Mouse (Mus musculus): ENCODE results near the gene Eps8. TPM values are rescaled to one million over a fixed set of nuclear protein-coding genes. Genes with fewer than 3 reads are reported as not detected.

Eps8 gene
- polyA plus RNA-seq, 1 experiment from 2014 or later: 10.0 TPM

- no peaks in the 10 kb centered on the region for H3K4me1 ChIP-seq (ENCODE audit: control insufficient read depth, insufficient read depth, low read length)
- WGBS: 85% methylated on average over 4 of the region's 4 CpGs
- no peaks in the 10 kb centered on the region for H3K27me3 ChIP-seq (ENCODE audit: control insufficient read depth, insufficient read depth, low read length)
- no peak overlapping the region for H3K27ac ChIP-seq (replicated peaks; ENCODE audit: low read depth, low read length)
- ATAC-seq (replicated peaks; ENCODE audit: insufficient number of reproducible peaks, low FRiP score, low TSS enrichment, low read depth): no peak
- DNase-seq (ENCODE audit: low spot score): no peak
- no peaks in the 10 kb centered on the region for H3K9me3 ChIP-seq (replicated peaks; ENCODE audit: control insufficient read depth, low read length)
- H3K36me3 ChIP-seq (replicated peaks; ENCODE audit: control insufficient read depth, insufficient read depth, low read depth, low read length): no peaks in the 10 kb centered on the region
- no peak overlapping the region for H3K9ac ChIP-seq (replicated peaks; ENCODE audit: low read length)
- H3K4me3 ChIP-seq (ENCODE audit: low read depth, low read length): no peak overlapping the region
- H3K4me2 ChIP-seq (ENCODE audit: low read depth, low read length): no peak overlapping the region
These were observed 139.8 kb downstream of the Eps8 start for GRCm38 (mm10) chr6:137514872-137515271.

- Histone ChIP-seq H3K27me3 (ENCODE audit: control insufficient read depth, insufficient read depth, low read length) (no peaks in the 10 kb centered on the region), H3K4me2 (ENCODE audit: low read depth, low read length) (no peak overlapping the region), H3K36me3 (replicated peaks; ENCODE audit: control insufficient read depth, insufficient read depth, low read depth, low read length) (no peaks in the 10 kb centered on the region), H3K4me3 (ENCODE audit: low read depth, low read length) (no peak overlapping the region), H3K27ac (replicated peaks; ENCODE audit: low read depth, low read length) (no peak overlapping the region), H3K9me3 (replicated peaks; ENCODE audit: control insufficient read depth, low read length) (no peaks in the 10 kb centered on the region), H3K9ac (replicated peaks; ENCODE audit: low read length) (no peak overlapping the region), H3K4me1 (ENCODE audit: control insufficient read depth, insufficient read depth, low read length) (no peaks in the 10 kb centered on the region)
- ATAC-seq (replicated peaks; ENCODE audit: insufficient number of reproducible peaks, low FRiP score, low TSS enrichment, low read depth) (no peak), DNase-seq (ENCODE audit: low spot score) (no peak)
- 76% methylated on average over 5 of the region's 5 CpGs for WGBS
These were observed 141.9 kb downstream of the Eps8 start for GRCm38 (mm10) chr6:137512753-137513152.

GRCm38 (mm10) chr6:137509341-137510045, 145.2 kb downstream of the Eps8 start:
- Histone ChIP-seq H3K4me1 (ENCODE audit: control insufficient read depth, insufficient read depth, low read length) (no peaks in the 10 kb centered on the region), H3K27ac (replicated peaks; ENCODE audit: low read depth, low read length) (no peak overlapping the region)
- DNase-seq (ENCODE audit: low spot score): no peak

GRCm38 (mm10) chr6:137508936-137509335, 145.7 kb downstream of the Eps8 start:
- H3K9ac ChIP-seq (replicated peaks; ENCODE audit: low read length): no peak overlapping the region
- H3K4me2 ChIP-seq (ENCODE audit: low read depth, low read length): no peak overlapping the region
- H3K36me3 ChIP-seq (replicated peaks; ENCODE audit: control insufficient read depth, insufficient read depth, low read depth, low read length): no peaks in the 10 kb centered on the region
- DNase-seq (ENCODE audit: low spot score) (no peak), ATAC-seq (replicated peaks; ENCODE audit: insufficient number of reproducible peaks, low FRiP score, low TSS enrichment, low read depth) (no peak)
- no peaks in the 10 kb centered on the region for H3K4me1 ChIP-seq (ENCODE audit: control insufficient read depth, insufficient read depth, low read length)
- no peak overlapping the region for H3K4me3 ChIP-seq (ENCODE audit: low read depth, low read length)
- no peak overlapping the region for H3K27ac ChIP-seq (replicated peaks; ENCODE audit: low read depth, low read length)
- 93% methylated on average over 19 of the region's 19 CpGs for WGBS
- no peaks in the 10 kb centered on the region for H3K9me3 ChIP-seq (replicated peaks; ENCODE audit: control insufficient read depth, low read length)
- no peaks in the 10 kb centered on the region for H3K27me3 ChIP-seq (ENCODE audit: control insufficient read depth, insufficient read depth, low read length)

More at GRCm38 (mm10) chr6:137509341-137510045, 145.2 kb downstream of the Eps8 start:
- Histone ChIP-seq H3K9ac (replicated peaks; ENCODE audit: low read length) (no peak overlapping the region), H3K4me3 (ENCODE audit: low read depth, low read length) (no peak overlapping the region), H3K4me2 (ENCODE audit: low read depth, low read length) (no peak overlapping the region), H3K36me3 (replicated peaks; ENCODE audit: control insufficient read depth, insufficient read depth, low read depth, low read length) (no peaks in the 10 kb centered on the region), H3K9me3 (replicated peaks; ENCODE audit: control insufficient read depth, low read length) (no peaks in the 10 kb centered on the region), H3K27me3 (ENCODE audit: control insufficient read depth, insufficient read depth, low read length) (no peaks in the 10 kb centered on the region)
- no peak for ATAC-seq (replicated peaks; ENCODE audit: insufficient number of reproducible peaks, low FRiP score, low TSS enrichment, low read depth)
- WGBS: 81% methylated on average over 14 of the region's 14 CpGs

GRCm38 (mm10) chr6:137506563-137506962, 148.1 kb downstream of the Eps8 start:
- no peak for DNase-seq (ENCODE audit: low spot score)
- Histone ChIP-seq H3K4me1 (ENCODE audit: control insufficient read depth, insufficient read depth, low read length) (no peaks in the 10 kb centered on the region), H3K9me3 (replicated peaks; ENCODE audit: control insufficient read depth, low read length) (no peaks in the 10 kb centered on the region), H3K9ac (replicated peaks; ENCODE audit: low read length) (no peak overlapping the region), H3K27me3 (ENCODE audit: control insufficient read depth, insufficient read depth, low read length) (no peaks in the 10 kb centered on the region), H3K36me3 (replicated peaks; ENCODE audit: control insufficient read depth, insufficient read depth, low read depth, low read length) (no peaks in the 10 kb centered on the region), H3K4me2 (ENCODE audit: low read depth, low read length) (no peak overlapping the region), H3K4me3 (ENCODE audit: low read depth, low read length) (no peak overlapping the region), H3K27ac (replicated peaks; ENCODE audit: low read depth, low read length) (no peak overlapping the region)
- 92% methylated on average over 7 of the region's 7 CpGs for WGBS
- no peak for ATAC-seq (replicated peaks; ENCODE audit: insufficient number of reproducible peaks, low FRiP score, low TSS enrichment, low read depth)

GRCm38 (mm10) chr6:137505555-137506227, 149.0 kb downstream of the Eps8 start:
- Histone ChIP-seq H3K4me1 (ENCODE audit: control insufficient read depth, insufficient read depth, low read length) (no peaks in the 10 kb centered on the region), H3K36me3 (replicated peaks; ENCODE audit: control insufficient read depth, insufficient read depth, low read depth, low read length) (no peaks in the 10 kb centered on the region), H3K4me2 (ENCODE audit: low read depth, low read length) (no peak overlapping the region), H3K9ac (replicated peaks; ENCODE audit: low read length) (no peak overlapping the region), H3K27ac (replicated peaks; ENCODE audit: low read depth, low read length) (no peak overlapping the region), H3K27me3 (ENCODE audit: control insufficient read depth, insufficient read depth, low read length) (no peaks in the 10 kb centered on the region), H3K4me3 (ENCODE audit: low read depth, low read length) (no peak overlapping the region), H3K9me3 (replicated peaks; ENCODE audit: control insufficient read depth, low read length) (no peaks in the 10 kb centered on the region)
- 82% methylated on average over 3 of the region's 3 CpGs for WGBS
- ATAC-seq (replicated peaks; ENCODE audit: insufficient number of reproducible peaks, low FRiP score, low TSS enrichment, low read depth): no peak
- no peak for DNase-seq (ENCODE audit: low spot score)

- no peaks in the 10 kb centered on the region for H3K9me3 ChIP-seq (replicated peaks; ENCODE audit: control insufficient read depth, low read length)
- no peak overlapping the region for H3K9ac ChIP-seq (replicated peaks; ENCODE audit: low read length)
- no peaks in the 10 kb centered on the region for H3K4me1 ChIP-seq (ENCODE audit: control insufficient read depth, insufficient read depth, low read length)
- H3K27ac ChIP-seq (replicated peaks; ENCODE audit: low read depth, low read length): no peak overlapping the region
- DNase-seq (ENCODE audit: low spot score) (no peak), ATAC-seq (replicated peaks; ENCODE audit: insufficient number of reproducible peaks, low FRiP score, low TSS enrichment, low read depth) (no peak)
- no peak overlapping the region for H3K4me3 ChIP-seq (ENCODE audit: low read depth, low read length)
- H3K4me2 ChIP-seq (ENCODE audit: low read depth, low read length): no peak overlapping the region
- no peaks in the 10 kb centered on the region for H3K27me3 ChIP-seq (ENCODE audit: control insufficient read depth, insufficient read depth, low read length)
- no peaks in the 10 kb centered on the region for H3K36me3 ChIP-seq (replicated peaks; ENCODE audit: control insufficient read depth, insufficient read depth, low read depth, low read length)
- WGBS: 59% methylated on average over 1 of the region's 1 CpGs
These were observed 150.6 kb downstream of the Eps8 start for GRCm38 (mm10) chr6:137504052-137504451.

GRCm38 (mm10) chr6:137503462-137503861, 151.2 kb downstream of the Eps8 start:
- no peak overlapping the region for H3K4me2 ChIP-seq (ENCODE audit: low read depth, low read length)
- H3K9ac ChIP-seq (replicated peaks; ENCODE audit: low read length): no peak overlapping the region
- no peaks in the 10 kb centered on the region for H3K4me1 ChIP-seq (ENCODE audit: control insufficient read depth, insufficient read depth, low read length)
- no peak for ATAC-seq (replicated peaks; ENCODE audit: insufficient number of reproducible peaks, low FRiP score, low TSS enrichment, low read depth)
- no peak overlapping the region for H3K4me3 ChIP-seq (ENCODE audit: low read depth, low read length)
- H3K27ac ChIP-seq (replicated peaks; ENCODE audit: low read depth, low read length): no peak overlapping the region
- H3K9me3 ChIP-seq (replicated peaks; ENCODE audit: control insufficient read depth, low read length): no peaks in the 10 kb centered on the region
- H3K27me3 ChIP-seq (ENCODE audit: control insufficient read depth, insufficient read depth, low read length): no peaks in the 10 kb centered on the region
- DNase-seq (ENCODE audit: low spot score): no peak
- no peaks in the 10 kb centered on the region for H3K36me3 ChIP-seq (replicated peaks; ENCODE audit: control insufficient read depth, insufficient read depth, low read depth, low read length)
- 86% methylated on average over 8 of the region's 8 CpGs for WGBS

All from embryonic facial prominence, embryonic 11.5 days (tissue).